Mouse (Mus musculus): ENCODE results near the gene Gm9918. TPM values are rescaled to one million over a fixed set of nuclear protein-coding genes. Genes with fewer than 3 reads are reported as not detected.

Gene Gm9918
- total RNA-seq, 2 experiments from 2014 or later, result not detected

DNA sequence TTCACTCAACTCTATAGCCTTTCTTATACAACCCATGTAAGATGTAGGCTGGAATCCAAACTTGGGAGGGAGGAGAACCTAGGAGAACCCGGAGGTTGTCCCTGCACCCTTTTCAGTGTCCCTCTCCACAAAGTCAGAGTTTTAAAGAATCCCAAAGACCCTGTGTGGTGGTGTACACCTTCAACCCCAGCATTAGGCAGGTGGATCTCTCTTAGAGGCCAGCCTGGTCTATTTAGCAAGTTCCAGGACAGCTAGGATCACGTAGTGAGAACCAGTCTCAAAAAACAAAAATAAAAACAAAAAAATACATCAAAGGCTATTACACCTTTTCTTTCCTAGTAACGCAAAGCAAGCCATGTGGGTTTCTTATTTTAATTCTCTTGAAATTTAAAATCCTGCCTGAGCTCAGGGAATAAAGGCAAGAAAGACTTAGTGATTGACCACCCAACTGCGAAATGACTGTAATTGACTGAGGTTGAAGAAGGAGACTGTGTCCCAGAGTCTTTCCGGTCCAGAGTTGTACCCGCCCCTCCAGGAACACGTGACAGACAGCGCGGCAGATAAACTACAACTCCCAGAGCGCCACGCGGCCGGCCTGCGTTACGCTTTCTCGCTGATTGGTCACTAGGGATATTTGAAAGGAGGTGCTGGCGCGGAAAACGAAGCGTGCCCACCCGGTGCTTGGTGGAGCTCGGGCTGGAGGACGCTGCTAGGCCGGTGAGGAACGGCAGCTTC, 25.4 kb downstream of the Gm9918 start, which contains the start of gene Espl1:
TSS of gene Espl1 (plus strand) at position 634 of the 735 bp plus-strand sequence.
- DNase-seq, result peak; percentile 95
- intact Hi-C loops (cut with DNase I), result no loop called here
- Histone ChIP-seq H3K4me3 (peak within 1 kb of the TSS; percentile 80), H3K27ac (peak within 1 kb of the TSS; percentile 84)
- TF ChIP-seq CTCF (IDR thresholded peaks at IDR 0.05), result no peak

DNA sequence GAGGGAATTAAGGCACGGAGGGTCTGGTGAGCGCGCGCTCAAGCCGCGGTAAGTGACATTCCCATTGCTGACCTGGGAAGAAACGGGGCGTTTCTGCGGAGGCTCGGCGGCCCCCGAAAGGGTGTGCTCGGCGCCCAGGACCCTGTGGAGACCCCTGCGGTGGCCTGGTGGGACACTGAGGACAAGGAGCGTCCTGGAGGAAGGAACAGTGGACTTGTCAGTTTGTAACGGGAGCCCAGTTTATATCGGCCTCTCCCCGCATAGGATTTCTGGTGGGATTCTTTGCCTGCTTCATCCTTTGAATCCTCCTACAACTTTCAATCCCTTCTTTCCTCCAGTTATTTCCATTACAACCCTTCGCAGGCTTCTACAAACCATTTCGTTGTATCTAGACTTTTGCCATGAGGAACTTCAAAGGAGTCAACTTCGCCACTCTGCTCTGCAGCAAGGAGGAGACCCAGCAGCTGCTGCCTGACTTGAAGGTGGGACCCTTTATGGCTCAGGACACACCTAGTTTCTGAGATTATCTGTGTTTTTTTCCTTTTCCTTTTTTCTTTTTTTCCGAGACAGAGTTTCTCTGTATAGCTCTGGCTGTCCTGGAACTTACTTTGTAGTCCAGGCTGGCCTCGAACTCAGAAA, 26.1 kb downstream of the Gm9918 start:
- no peak for DNase-seq
- no peak for TF ChIP-seq CTCF (IDR thresholded peaks at IDR 0.05)
- H3K27ac ChIP-seq, result no peak overlapping the region
- H3K4me3 ChIP-seq, result peak overlapping the region; percentile 80
- intact Hi-C loops (cut with DNase I), result no loop called here

DNA sequence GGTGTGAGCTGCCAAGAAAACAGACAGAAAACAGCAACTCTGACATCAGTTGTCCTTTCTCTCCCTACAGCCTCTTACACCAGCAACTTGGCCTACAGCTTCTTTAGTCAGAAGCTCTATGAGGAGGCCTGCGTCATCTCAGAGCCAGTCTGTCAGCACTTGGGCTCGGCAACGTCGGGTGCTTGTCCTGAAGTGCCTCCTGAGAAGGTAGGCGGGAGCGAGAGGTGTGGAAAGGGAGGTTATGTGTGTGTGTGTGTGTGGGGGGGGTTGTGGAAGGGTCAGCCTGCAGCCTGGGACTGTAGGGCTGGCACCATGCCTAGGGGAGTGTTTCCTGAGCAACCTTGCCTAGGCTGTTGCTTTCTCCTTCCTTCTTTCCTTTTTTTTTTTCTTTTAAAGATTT, 32.2 kb downstream of the Gm9918 start:
- TF ChIP-seq CTCF (IDR thresholded peaks at IDR 0.05), result no peak
- no peak overlapping the region for H3K27ac ChIP-seq
- no peak overlapping the region for H3K4me3 ChIP-seq
- no peak for DNase-seq
- intact Hi-C loops (cut with DNase I), result no loop called here

DNA sequence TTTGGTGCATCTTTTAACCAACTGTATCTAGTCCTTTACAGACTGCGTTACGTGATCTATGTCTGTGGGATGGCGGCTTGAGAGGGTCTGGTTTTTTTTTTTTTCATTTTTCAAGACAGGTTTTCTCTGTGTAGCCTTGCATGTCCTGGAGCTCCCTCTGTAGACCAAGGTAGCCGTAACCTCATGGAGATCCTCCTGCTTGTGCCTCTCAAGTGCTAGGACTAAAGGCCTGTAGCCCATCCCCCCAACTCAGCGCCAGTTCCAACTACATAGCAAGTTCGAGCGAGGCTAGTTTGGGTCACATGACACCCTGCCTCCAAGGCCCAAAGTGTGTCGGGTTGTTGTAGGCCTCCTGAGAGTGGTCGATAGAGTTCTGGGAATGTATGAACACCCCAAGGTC, 38.4 kb downstream of the Gm9918 start:
- TF ChIP-seq CTCF (IDR thresholded peaks at IDR 0.05), result no peak
- Histone ChIP-seq H3K27ac (no peak overlapping the region), H3K4me3 (no peak overlapping the region)
- DNase-seq, result no peak
- intact Hi-C loops (cut with DNase I), result no loop called here

DNA sequence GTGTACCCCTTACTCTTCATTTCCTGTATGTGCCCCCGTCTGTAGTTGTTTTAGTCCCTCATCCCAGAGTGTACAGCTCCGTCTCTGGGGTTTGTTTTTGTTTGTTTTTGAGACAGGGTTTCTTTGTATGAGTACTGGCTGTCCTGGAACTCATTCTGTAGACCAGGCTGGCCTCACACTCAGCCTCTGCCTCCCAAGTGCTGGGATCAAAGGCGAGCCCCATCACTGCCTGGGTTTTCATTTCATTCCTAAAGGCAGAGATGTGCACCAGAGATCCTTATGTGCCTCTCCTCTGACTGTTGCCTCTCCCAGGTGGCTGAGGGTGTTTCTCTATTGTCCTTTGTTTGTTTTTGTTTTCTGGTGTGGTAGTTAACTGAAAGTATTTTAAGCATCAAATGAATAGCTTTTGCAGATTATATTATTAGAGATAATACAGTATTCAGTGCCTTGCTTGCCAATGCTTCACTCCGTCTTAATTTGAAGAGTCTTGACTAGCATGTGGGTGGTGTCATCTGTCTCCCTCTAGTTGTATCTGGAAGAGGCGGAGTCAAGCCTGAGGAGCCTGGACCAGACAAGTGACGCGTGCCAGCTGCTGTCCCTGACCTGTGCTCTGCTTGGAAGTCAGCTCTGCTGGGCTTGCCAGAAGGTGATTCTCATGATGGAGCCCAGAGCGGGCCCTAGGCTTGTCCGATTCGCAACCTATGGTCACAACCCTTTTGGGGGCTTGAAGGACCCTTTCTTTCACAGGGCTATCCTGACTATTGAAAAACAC, 39.9 kb downstream of the Gm9918 start:
- H3K4me3 ChIP-seq, result no peak overlapping the region
- DNase-seq, result peak; percentile 55
- intact Hi-C loops (cut with DNase I), result no loop called here
- peak overlapping the region; percentile 24; the same call in 1 of the 2 replicates for H3K27ac ChIP-seq
- TF ChIP-seq CTCF (IDR thresholded peaks at IDR 0.05), result no peak

DNA sequence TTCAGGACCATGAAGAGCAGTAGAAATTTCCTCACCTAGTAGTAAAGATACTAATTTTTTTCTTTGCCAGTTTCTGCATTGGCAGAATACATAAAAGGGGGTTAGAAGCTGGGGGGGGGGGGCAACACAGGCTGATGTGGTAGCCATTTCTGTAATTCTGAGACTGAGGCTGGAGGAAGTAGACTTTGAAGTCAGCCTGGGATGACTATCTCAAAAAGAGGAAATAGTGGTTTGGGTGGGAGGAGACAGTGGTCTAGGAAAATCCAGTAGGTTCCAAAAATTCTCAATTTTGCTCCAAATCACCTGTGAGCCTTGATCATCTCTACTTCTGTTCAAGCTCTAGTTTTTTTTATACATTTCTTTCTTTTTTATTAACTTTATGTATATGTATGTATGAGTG, 41.1 kb downstream of the Gm9918 start:
- Histone ChIP-seq H3K4me3 (no peak overlapping the region), H3K27ac (no peak overlapping the region)
- DNase-seq, result no peak
- no peak for TF ChIP-seq CTCF (IDR thresholded peaks at IDR 0.05)
- intact Hi-C loops (cut with DNase I), result no loop called here

DNA sequence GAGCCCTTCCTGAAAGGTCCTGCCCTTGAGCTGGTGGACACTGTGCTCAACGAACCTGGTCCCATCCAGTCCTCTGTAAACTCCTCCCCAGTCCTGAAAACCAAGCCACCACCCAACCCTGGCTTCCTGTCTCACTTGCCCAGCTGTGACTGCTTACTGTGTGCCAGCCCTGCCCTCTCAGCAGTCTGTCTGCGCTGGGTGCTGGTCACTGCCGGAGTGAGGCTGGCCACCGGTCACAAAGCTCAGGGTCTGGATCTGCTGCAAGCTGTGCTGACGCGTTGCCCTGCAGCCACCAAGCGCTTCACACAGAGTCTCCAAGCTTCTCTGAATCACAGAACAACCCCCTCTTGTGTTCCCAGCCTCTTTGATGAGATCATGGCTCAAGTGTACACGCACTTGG, 44.9 kb downstream of the Gm9918 start:
- intact Hi-C loops (cut with DNase I), result no loop called here
- Histone ChIP-seq H3K4me3 (peak overlapping the region; percentile 34), H3K27ac (peak overlapping the region; percentile 61)
- TF ChIP-seq CTCF (IDR thresholded peaks at IDR 0.05), result no peak
- DNase-seq, result peak; percentile 51

DNA sequence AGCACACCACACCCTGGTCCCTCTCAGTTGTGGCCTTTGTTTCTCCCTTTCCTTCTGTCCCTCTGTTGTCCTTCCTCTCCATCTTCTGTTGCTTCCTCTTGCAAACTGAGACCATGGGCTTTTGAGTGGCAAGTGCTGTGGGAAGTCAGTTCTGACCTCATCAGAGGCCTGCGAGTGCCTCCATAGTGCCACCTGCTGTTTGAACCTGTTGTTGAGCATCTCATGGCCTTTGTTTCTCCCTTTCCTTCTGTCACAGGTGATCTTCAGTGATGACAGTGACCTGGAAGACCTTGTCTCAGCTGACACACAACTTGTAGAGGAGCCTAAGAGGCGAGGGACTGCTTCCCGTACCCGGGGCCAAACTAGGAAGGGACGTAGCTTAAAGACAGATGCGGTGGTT, 45.9 kb downstream of the Gm9918 start:
- intact Hi-C loops (cut with DNase I), result loop anchor here (1.0 to 2.0 kb wide), 2 partner anchors 27 to 77 kb away; no protein-coding TSS in a partner anchor
- H3K27ac ChIP-seq, result peak overlapping the region; percentile 61; the same call in 1 of the 2 replicates
- H3K4me3 ChIP-seq, result peak overlapping the region; percentile 34; the same call in 1 of the 2 replicates
- peak; percentile 85 for TF ChIP-seq CTCF (IDR thresholded peaks at IDR 0.05)
- peak; percentile 70 for DNase-seq

Other genes with a start within 250 kb of the Gm9918 start
- under 1 TPM in 1 of 2 experiments, not detected in 1; 0.33 TPM for gene Krt18, start 242.4 kb upstream of the Gm9918 start, total RNA-seq (2021)
- 100 to 1,000 TPM; 187 to 246 TPM for gene Eif4b, start 196.8 kb upstream of the Gm9918 start, total RNA-seq (2021)
- gene Tns2, start 170.2 kb upstream of the Gm9918 start, total RNA-seq (2021), result 10 to 100 TPM; 39.1 to 44.1 TPM
- gene Spryd3, start 134.3 kb upstream of the Gm9918 start, total RNA-seq (2021), result 1 to 10 TPM; 4.4 to 5.8 TPM
- gene Igfbp6, start 126.2 kb upstream of the Gm9918 start, total RNA-seq (2021), result 10 to 100 TPM; 34.3 to 87.7 TPM
- gene Soat2, start 120.0 kb upstream of the Gm9918 start, total RNA-seq (2021), result under 1 TPM in 1 of 2 experiments, not detected in 1; 0.14 TPM
- 10 to 100 TPM; 26.8 to 29.6 TPM for gene Zfp740, start 67.3 kb upstream of the Gm9918 start, total RNA-seq (2021)
- gene Csad, start 65.8 kb upstream of the Gm9918 start, total RNA-seq (2021), result 1 to 10 TPM; 5.8 to 8.8 TPM
- 1 to 10 TPM; 1.2 to 1.3 TPM for gene Itgb7, start 38.6 kb upstream of the Gm9918 start, total RNA-seq (2021)
- gene Rarg, start 13.0 kb upstream of the Gm9918 start, total RNA-seq (2021), result 10 to 100 TPM in 1 of 2 experiments, 1 to 10 TPM in 1; 9.9 to 11.9 TPM
- gene Mfsd5, start 8.9 kb downstream of the Gm9918 start, total RNA-seq (2021), result 10 to 100 TPM; 14.2 TPM
- gene Espl1, start 25.7 kb downstream of the Gm9918 start, total RNA-seq (2021), result under 1 TPM; 0.06 to 0.31 TPM
- 100 to 1,000 TPM; 232 to 252 TPM for gene Pfdn5, start 55.6 kb downstream of the Gm9918 start, total RNA-seq (2021)
- gene Myg1, start 61.1 kb downstream of the Gm9918 start, total RNA-seq (2021), result 10 to 100 TPM; 15.6 to 16.0 TPM
- gene Aaas, start 80.2 kb downstream of the Gm9918 start, total RNA-seq (2021), result 1 to 10 TPM; 5.7 to 7.8 TPM
- not detected for gene Sp7, start 96.6 kb downstream of the Gm9918 start, total RNA-seq (2021)
- gene Sp1, start 135.6 kb downstream of the Gm9918 start, total RNA-seq (2021), result 10 to 100 TPM; 23.0 to 25.1 TPM
- gene Amhr2, start 174.8 kb downstream of the Gm9918 start, total RNA-seq (2021), result 1 to 10 TPM; 7.2 to 9.5 TPM
- 10 to 100 TPM; 17.3 to 18.2 TPM for gene Prr13, start 188.5 kb downstream of the Gm9918 start, total RNA-seq (2021)
- gene Pcbp2, start 200.0 kb downstream of the Gm9918 start, total RNA-seq (2021), result 100 to 1,000 TPM; 401 to 459 TPM
- gene Gm10337, start 233.2 kb downstream of the Gm9918 start, total RNA-seq (2021), result not detected
- 1 to 10 TPM; 1.3 to 1.6 TPM for gene Map3k12, start 246.5 kb downstream of the Gm9918 start, total RNA-seq (2021)
- 10 to 100 TPM; 33.0 to 37.0 TPM for gene Tarbp2, start 247.6 kb downstream of the Gm9918 start, total RNA-seq (2021)

Measured in gastrocnemius, adult 2 months (tissue).